Mouse (Mus musculus): ENCODE measurements around the gene Trim24.
"Not testable (repeated sequence)": the region's sequence is repeated elsewhere in the genome, so short reads cannot be mapped to it uniquely, and the experiment has no call there.

Gene Trim24

GRCm38 (mm10) chr6:37870245-37871136, at the start of gene Trim24:
Trim24 (plus strand) TSS chr6:37870811.
- DNase-seq (ENCODE audit: low spot score in 2 of 2) = peak; percentile 94 to 97

GRCm38 (mm10) chr6:37821531-37822051, 49.0 kb upstream of the Trim24 start:
- no peak for DNase-seq (ENCODE audit: low spot score in 2 of 2)

DNA sequence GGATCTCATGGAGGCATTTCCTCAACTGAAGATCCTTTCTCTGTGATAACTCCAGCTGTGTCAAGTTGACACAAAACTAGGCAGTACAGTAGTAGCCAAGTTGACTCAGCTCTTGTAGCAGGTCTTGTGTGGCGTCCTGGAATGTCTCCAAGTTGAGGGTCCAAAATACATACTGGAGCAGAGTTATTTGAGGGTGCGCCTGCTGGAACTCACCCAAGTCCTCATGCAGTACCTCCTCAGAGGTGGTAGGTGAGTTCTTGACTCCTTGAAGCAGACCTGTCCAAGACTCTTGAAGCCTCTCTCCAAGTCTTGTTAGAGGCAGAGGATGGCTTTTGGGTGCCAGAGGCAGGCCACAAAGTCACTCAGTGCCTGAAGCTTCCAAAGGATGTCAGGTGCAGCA, 48.2 kb upstream of the Trim24 start:
- no peak for DNase-seq (ENCODE audit: low spot score in 2 of 2)

- DNase-seq (ENCODE audit: low spot score in 2 of 2) = no peak
Observed at GRCm38 (mm10) chr6:37823731-37824130, 46.9 kb upstream of the Trim24 start.

GRCm38 (mm10) chr6:37825331-37826115, 45.1 kb upstream of the Trim24 start:
- not testable (repeated sequence) for DNase-seq (ENCODE audit: low spot score in 2 of 2)

DNA sequence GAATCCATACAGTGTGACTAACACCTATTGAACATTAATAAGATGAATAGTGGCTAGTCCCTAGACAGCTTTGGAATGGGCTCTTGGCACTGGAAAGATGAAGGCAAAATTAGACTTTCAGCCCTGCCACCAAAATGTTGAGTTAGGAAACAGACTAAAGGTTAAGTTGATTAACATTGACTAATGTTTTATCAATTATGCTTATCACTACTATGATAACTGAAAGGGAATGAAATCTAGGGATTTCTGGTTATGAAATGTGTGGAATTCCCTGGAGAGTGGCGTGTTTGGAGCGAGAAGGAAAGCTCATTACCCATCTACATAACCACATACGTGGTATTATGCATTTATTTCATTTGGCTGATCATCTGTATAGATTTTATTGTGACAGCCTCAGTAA, 41.7 kb upstream of the Trim24 start:
- DNase-seq (ENCODE audit: low spot score in 2 of 2) = no peak

DNA sequence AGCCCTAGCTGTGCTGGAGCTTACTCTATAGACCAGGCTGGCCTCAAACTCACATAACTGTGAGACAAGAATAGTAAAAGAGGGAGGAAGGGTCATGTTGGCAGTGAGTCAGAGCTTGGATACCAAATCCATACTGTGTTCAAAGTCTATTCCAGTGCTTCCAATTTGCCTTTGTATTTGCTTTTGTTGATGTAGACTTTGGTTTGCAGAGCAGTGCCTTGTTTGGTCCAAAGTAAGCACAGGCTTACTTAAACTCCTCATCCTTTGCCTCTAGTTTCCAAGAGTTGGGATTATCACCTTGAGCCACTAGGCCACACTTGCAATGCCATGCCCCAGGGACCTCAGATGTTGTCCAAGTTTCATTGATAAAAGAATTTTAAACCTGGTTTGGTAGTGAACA, 41.0 kb upstream of the Trim24 start:
- no peak for DNase-seq (ENCODE audit: low spot score in 2 of 2)

- DNase-seq (ENCODE audit: low spot score in 2 of 2) = no peak
Observed at GRCm38 (mm10) chr6:37833691-37834090, 36.9 kb upstream of the Trim24 start.

DNA sequence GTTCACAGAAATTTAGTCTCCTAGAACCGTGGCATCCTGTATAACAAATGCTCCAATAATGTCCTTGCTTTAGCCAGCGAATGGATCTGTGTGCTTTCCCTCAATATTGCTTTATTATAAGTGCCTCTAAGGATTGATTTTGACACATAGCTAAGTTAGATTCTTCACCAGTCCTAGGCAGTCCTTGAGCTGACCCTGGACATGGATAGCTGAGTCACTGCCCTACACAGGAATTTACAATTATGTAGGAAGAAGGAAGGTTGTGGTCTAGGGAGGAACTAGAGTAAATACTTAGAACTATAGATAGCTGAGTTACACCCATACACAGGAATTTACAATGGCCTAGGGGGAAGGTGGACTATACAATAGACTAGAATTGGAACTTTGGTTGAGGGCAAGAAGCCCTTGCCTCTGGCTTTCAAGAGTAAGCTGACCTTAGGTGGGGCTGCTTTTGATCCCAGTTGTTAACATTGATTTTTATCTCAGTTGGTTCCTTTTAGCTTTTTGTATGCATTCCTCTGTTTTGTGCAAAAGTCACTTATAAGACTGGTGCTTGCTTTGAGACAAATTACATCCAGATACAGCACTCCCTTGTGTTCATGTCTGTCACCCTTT, 33.6 kb upstream of the Trim24 start:
- DNase-seq (ENCODE audit: low spot score in 2 of 2) = not testable (repeated sequence)

DNA sequence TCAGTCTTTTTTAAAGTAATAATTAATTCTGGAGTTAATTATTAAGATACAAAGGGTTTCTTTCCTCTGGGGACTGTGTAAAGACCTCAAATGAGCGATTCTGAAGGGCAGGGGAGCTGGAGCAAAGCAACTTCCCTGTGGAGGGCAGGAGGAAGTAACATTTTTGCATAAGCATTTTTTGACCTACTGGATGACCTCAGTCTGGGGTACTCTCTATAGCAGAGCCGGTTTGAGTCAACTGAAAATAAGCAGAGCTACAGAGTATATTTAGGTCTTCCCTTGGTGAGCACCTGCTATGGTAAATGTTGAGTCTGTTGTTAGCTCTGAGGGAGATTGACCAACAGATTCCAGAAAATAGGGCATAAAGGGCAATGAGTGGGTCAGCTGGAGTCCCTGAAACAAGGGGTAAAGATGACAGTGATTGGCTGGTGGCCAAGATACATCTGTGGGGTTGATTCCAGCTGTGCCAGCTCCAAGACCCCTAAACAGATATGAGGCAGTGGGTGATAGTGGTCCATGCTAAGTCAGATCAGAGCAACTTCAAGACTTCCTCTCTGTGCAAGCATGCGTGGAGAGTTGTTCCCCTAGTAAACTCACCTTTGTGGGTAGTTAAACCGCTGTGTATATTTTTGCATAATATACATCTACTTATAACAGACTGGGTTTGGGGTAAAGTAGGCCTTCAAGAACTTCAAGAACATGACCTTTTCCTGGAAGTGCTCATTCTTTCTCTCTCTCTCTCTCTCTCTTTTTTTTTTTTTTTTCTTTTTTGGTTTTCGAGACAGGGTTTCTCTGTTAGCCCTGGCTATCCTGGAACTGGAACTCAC, 27.6 kb upstream of the Trim24 start:
- no peak for DNase-seq (ENCODE audit: low spot score in 2 of 2)

DNA sequence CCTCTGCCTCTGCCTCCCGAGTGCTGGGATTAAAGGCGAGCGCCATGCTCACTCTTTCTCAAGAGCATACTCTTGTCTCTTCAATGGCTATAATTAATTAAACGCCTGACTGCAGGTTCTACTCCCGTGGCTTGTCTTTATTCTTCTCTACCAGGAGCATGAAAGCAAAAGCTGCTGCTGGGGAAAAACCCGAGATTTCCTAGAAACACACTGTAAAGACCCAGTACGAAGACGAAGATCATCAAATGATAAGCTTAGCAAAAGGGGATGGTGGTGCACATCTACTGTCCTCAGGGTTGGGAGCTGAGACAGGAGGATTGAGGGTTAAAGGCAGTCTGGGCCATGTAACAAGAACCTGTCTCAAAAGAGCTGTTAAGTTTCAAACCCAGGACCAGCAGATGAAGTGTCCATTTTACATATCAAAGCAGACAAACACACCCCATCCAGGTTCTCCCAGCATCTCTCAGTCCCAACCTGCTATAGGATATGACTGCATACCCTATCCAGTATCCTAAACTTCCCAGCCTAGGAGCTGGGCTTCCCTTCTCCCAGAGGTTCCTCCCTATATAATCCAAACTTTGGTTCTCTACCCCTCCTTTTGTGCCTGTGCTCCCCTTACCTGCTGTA, 26.9 kb upstream of the Trim24 start:
- DNase-seq (ENCODE audit: low spot score in 2 of 2) = no peak

GRCm38 (mm10) chr6:37844947-37845346, 25.7 kb upstream of the Trim24 start:
- DNase-seq (ENCODE audit: low spot score in 2 of 2) = not testable (repeated sequence)

DNA sequence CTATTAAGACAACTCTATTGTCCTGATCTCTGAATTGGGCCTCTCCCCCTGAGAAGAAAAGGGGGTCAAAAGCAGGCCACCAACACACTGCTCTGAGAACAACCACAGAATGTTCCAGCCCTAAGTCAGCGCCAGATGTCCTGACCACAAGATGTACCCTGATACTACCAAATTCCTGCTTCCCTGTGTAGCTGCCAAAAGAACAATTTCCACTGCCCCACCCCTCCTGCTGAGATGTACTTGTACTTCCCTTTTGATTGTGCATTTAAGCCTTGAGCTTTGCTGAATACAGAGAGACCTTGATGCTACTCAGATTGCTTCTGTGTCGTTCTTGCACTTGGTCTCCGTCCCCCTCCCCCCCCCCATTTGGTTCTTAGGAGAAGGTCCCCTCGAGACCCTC, 23.1 kb upstream of the Trim24 start:
- not testable (repeated sequence) for DNase-seq (ENCODE audit: low spot score in 2 of 2)

DNA sequence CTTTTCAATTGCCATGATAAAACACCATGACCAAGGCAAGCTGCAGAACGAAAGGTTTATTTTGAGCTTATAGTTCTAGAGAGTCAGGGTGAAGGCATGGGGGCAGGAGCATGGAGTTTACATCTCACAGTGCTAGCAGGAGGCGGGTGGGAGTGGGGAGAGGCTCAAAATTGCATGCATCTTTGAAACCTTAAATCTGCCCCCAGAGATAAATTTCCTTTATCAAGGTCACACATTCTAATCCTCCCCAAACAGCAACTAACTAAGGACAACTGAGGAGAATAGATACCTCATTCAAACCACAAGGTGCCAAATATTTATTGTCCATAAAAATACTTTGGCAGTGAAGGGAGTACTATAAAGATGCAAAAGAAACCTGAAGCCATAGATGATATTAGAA, 19.3 kb upstream of the Trim24 start:
- DNase-seq (ENCODE audit: low spot score in 2 of 2) = no peak

DNA sequence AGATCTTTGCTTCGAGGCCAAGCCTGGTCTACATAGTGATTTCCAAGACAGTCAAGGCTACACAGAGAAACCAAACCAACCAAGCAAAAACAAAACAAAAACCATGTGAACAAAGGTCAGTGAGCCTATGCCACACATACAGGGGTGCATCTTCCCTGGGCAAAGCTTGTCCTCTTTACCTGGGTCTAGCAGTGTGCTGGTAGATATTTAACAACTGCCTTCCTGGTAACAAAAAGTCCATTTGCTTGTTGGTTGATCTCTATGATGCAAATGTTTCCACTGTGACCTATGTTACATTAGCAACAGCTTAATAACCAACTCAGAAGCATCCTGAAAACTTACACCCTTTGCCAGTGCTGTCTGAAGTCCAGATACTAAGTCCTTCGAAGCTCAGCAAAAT, 17.3 kb upstream of the Trim24 start:
- DNase-seq (ENCODE audit: low spot score in 2 of 2) = no peak

- no peak for DNase-seq (ENCODE audit: low spot score in 2 of 2)
Observed at GRCm38 (mm10) chr6:37855384-37855783, 15.2 kb upstream of the Trim24 start.

GRCm38 (mm10) chr6:37856300-37856699, 14.3 kb upstream of the Trim24 start:
- not testable (repeated sequence) for DNase-seq (ENCODE audit: low spot score in 2 of 2)

GRCm38 (mm10) chr6:37857196-37857874, 13.3 kb upstream of the Trim24 start:
- no peak for DNase-seq (ENCODE audit: low spot score in 2 of 2)

- DNase-seq (ENCODE audit: low spot score in 2 of 2) = no peak
Observed at GRCm38 (mm10) chr6:37858126-37858525, 12.5 kb upstream of the Trim24 start.

DNA sequence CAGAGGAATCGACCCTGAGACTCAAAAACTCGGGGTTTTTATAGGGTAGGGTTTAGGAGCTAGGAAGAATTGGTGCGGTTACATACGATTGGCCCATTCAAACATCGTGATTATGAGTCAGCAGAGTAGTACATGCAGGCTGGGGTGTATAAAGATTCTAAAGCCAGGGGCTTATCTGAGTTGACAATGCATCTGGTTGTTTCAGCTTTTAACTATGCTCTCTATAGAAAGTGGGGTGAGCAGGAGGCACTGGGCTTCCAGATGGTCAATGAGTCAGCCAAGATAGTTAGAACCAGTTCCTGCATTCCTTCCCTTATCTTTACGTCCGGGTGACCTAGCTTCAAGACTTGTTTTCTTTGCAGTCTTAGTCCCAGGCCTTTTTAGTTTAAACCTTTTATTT, 7.7 kb upstream of the Trim24 start:
- no peak for DNase-seq (ENCODE audit: low spot score in 2 of 2)
